In the genomic region with DNA sequence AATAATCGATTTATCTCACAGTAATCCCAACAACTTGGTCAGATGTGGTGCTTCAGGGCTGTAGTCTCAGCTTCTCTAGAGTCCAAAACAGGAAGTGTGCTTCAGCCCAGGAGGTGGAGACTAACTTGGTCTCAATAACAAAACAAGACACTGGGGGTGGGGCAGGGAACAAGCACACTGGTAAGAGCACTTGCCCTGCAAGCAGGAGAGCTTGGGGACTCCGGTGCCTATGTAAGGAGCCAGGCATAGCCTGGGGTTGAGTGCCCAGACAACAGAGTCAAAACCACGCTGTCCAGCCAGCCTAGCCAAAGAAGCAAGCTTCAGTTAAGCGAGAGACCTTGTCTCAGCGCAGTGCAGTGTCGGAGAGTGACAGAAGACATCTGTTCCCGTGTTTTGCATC, we compare ENCODE assay signal across 8 mouse cellular contexts. TPM values are rescaled to one million over a fixed set of nuclear protein-coding genes. Genes with fewer than 3 reads are reported as not detected.
DNase-seq lines count a peak whose midpoint lies in the region; ATAC-seq and TF ChIP-seq lines count a peak whose summit lies in the region.

No protein-coding gene starts in this region.

- ATAC-seq in neutrophil, adult 5-6 weeks (ENCODE audit: extremely low read depth, insufficient number of reproducible peaks, low FRiP score, poor library complexity, severe bottlenecking) = peak; percentile 92

- peak overlapping the region; percentile 78 for H3K27ac ChIP-seq in gastrocnemius, adult 2 months

- DNase-seq in gastrocnemius, adult 2 months = peak; percentile 37
- DNase-seq in gastrocnemius, adult 8-10 months (ENCODE audit: low spot score in 2 of 2) = no peak
- DNase-seq in MEL-GATA-1-ER (ENCODE audit: extremely low read depth, low read depth) = peak; percentile 29
- DNase-seq in kidney, adult 8-10 months = peak; percentile 48 to 50
- DNase-seq in cerebellum, adult 9-10 months = no peak
- DNase-seq in cerebellum, adult 9-11 months = no peak
- no peak for DNase-seq in cerebellum, postnatal 14 days

- peak overlapping the region; percentile 36 for H3K4me3 ChIP-seq in gastrocnemius, adult 2 months

- intact Hi-C loops in gastrocnemius, adult 2 months (cut with DNase I) = no loop called here

- no peak for TF ChIP-seq CTCF in gastrocnemius, adult 2 months (IDR thresholded peaks at IDR 0.05)

RNA-seq across cellular contexts. Expression of gene Arid4a, which starts 24.7 kb away (rescaled TPM):
- 1 to 10 TPM; 8.7 to 9.0 TPM for total RNA-seq in gastrocnemius, adult 2 months (2021)
- total RNA-seq in gastrocnemius, adult 8-10 months (2022) = 1 to 10 TPM; 6.7 to 8.4 (median 7.3) TPM
- total RNA-seq in neutrophil, adult 5-6 weeks (2017) = 202 and 220 TPM in 2 replicates

Comparison
In these comparisons a context has a peak if more than half of its experiments do, and no peak if none do; other contexts are left out.
1. DNase-seq: peak in gastrocnemius, adult 2 months (single experiment), MEL-GATA-1-ER (single experiment) and kidney, adult 8-10 months (2 of 2); none in gastrocnemius, adult 8-10 months (0 of 2), cerebellum, adult 9-10 months (single experiment), cerebellum, adult 9-11 months (single experiment) and cerebellum, postnatal 14 days (0 of 2).
2. RNA of gene Arid4a, which starts 24.7 kb away (total RNA-seq): 202 to 220 TPM in neutrophil, adult 5-6 weeks; 8.7 to 9.0 TPM in gastrocnemius, adult 2 months and 6.7 to 8.4 TPM in gastrocnemius, adult 8-10 months; every median in the first group is over 10 times any median in the second.